Mouse (Mus musculus): ENCODE measurements around the gene 1700074P13Rik. TPM values are rescaled to one million over a fixed set of nuclear protein-coding genes. Genes with fewer than 3 reads are reported as not detected.

1700074P13Rik gene
- polyA plus RNA-seq, 1 experiment from 2014 or later = not detected

GRCm38 (mm10) chr6:40891754-40892153 lies 48.6 kb downstream of the 1700074P13Rik start:
- no peaks in the 10 kb centered on the region for H3K4me1 ChIP-seq (ENCODE audit: control insufficient read depth in 2 of 2, insufficient read depth in 2 of 2, low read length in 2 of 2)
- no peak overlapping the region for H3K9ac ChIP-seq (ENCODE audit: low read length)
- no peaks in the 10 kb centered on the region for H3K27me3 ChIP-seq (ENCODE audit: control insufficient read depth, insufficient read depth, low read length)
- H3K4me3 ChIP-seq (ENCODE audit: control insufficient read depth in 1 of 2, insufficient read depth in 1 of 2, low read depth in 1 of 2, low read length in 2 of 2) = no peak overlapping the region
- ATAC-seq (ENCODE audit: insufficient number of reproducible peaks, insufficient read depth, low FRiP score, low read depth) = no peak
- no peaks in the 10 kb centered on the region for H3K9me3 ChIP-seq (ENCODE audit: control insufficient read depth, low read length)
- no peaks in the 10 kb centered on the region for H3K36me3 ChIP-seq (ENCODE audit: control insufficient read depth, insufficient read depth, low read length)
- WGBS = 73% methylated on average over 4 of the region's 4 CpGs
- H3K27ac ChIP-seq (replicated peaks in 1 of 2; ENCODE audit: control insufficient read depth in 1 of 2, insufficient read depth in 1 of 2, low read depth in 2 of 2, low read length in 2 of 2) = no peak overlapping the region
- H3K4me2 ChIP-seq (ENCODE audit: low read length) = no peak overlapping the region

GRCm38 (mm10) chr6:40890973-40891372 lies 49.4 kb downstream of the 1700074P13Rik start:
- no peak for ATAC-seq (ENCODE audit: insufficient number of reproducible peaks, insufficient read depth, low FRiP score, low read depth)
- 30% methylated on average over 1 of the region's 1 CpGs for WGBS

GRCm38 (mm10) chr6:40887394-40887793 lies 53.0 kb downstream of the 1700074P13Rik start, which contains the start of gene Moxd2:
TSS of gene Moxd2 (minus strand) at chr6:40887494.
- Histone ChIP-seq H3K27ac (replicated peaks in 1 of 2; ENCODE audit: control insufficient read depth in 1 of 2, insufficient read depth in 1 of 2, low read depth in 2 of 2, low read length in 2 of 2) (no peak within 1 kb of the TSS), H3K27me3 (ENCODE audit: control insufficient read depth, insufficient read depth, low read length) (no peaks in the 10 kb centered on the region), H3K4me2 (ENCODE audit: low read length) (no peak within 1 kb of the TSS), H3K4me1 (ENCODE audit: control insufficient read depth in 2 of 2, insufficient read depth in 2 of 2, low read length in 2 of 2) (no peaks in the 10 kb centered on the region), H3K9ac (ENCODE audit: low read length) (no peak within 1 kb of the TSS), H3K4me3 (ENCODE audit: control insufficient read depth in 1 of 2, insufficient read depth in 1 of 2, low read depth in 1 of 2, low read length in 2 of 2) (no peak within 1 kb of the TSS), H3K9me3 (ENCODE audit: control insufficient read depth, low read length) (no peaks in the 10 kb centered on the region), H3K36me3 (ENCODE audit: control insufficient read depth, insufficient read depth, low read length) (no peaks in the 10 kb centered on the region)
- no peak for ATAC-seq (ENCODE audit: insufficient number of reproducible peaks, insufficient read depth, low FRiP score, low read depth)
- 78% methylated on average over 3 of the region's 3 CpGs for WGBS

More at GRCm38 (mm10) chr6:40890973-40891372, 49.4 kb downstream of the 1700074P13Rik start:
- Histone ChIP-seq H3K27me3 (ENCODE audit: control insufficient read depth, insufficient read depth, low read length) (no peaks in the 10 kb centered on the region), H3K27ac (replicated peaks in 1 of 2; ENCODE audit: control insufficient read depth in 1 of 2, insufficient read depth in 1 of 2, low read depth in 2 of 2, low read length in 2 of 2) (no peak overlapping the region), H3K9me3 (ENCODE audit: control insufficient read depth, low read length) (no peaks in the 10 kb centered on the region), H3K4me3 (ENCODE audit: control insufficient read depth in 1 of 2, insufficient read depth in 1 of 2, low read depth in 1 of 2, low read length in 2 of 2) (no peak overlapping the region), H3K4me1 (ENCODE audit: control insufficient read depth in 2 of 2, insufficient read depth in 2 of 2, low read length in 2 of 2) (no peaks in the 10 kb centered on the region), H3K4me2 (ENCODE audit: low read length) (no peak overlapping the region), H3K36me3 (ENCODE audit: control insufficient read depth, insufficient read depth, low read length) (no peaks in the 10 kb centered on the region), H3K9ac (ENCODE audit: low read length) (no peak overlapping the region)

Other genes with a start within 250 kb of the 1700074P13Rik start
- gene Moxd2, start 53.1 kb downstream of the 1700074P13Rik start, polyA plus RNA-seq (2014; fragmentation: Nextera tagmentation; extraction: Ambion mirVana) = not detected in 2 replicates
- not detected in 2 replicates for gene Prss58, start 40.2 kb downstream of the 1700074P13Rik start, polyA plus RNA-seq (2014; fragmentation: Nextera tagmentation; extraction: Ambion mirVana)
- not detected in 2 replicates for gene Gm4744, start 11.3 kb upstream of the 1700074P13Rik start, polyA plus RNA-seq (2014; fragmentation: Nextera tagmentation; extraction: Ambion mirVana)
- gene 1810009J06Rik, start 24.2 kb upstream of the 1700074P13Rik start, polyA plus RNA-seq (2014; fragmentation: Nextera tagmentation; extraction: Ambion mirVana) = 0.23 and 0.47 TPM in 2 replicates
- gene Gm2663, start 58.9 kb upstream of the 1700074P13Rik start, polyA plus RNA-seq (2014; fragmentation: Nextera tagmentation; extraction: Ambion mirVana) = 0.55 TPM in 1 of 2 replicates, not detected in the other
- not detected in 2 replicates for gene 2210010C04Rik, start 95.0 kb upstream of the 1700074P13Rik start, polyA plus RNA-seq (2014; fragmentation: Nextera tagmentation; extraction: Ambion mirVana)

All from heart, embryonic 14.5 days (tissue).